Mouse (Mus musculus) liver, adult 2 months (tissue): ENCODE measurements around the gene Elavl1. TPM values are rescaled to one million over a fixed set of nuclear protein-coding genes. Genes with fewer than 3 reads are reported as not detected.

Experiments used
- DNase-seq: peaks from one replicate; pipeline ENCODE4 v3.0.0-alpha.2; 2011; ENCODE audit warnings: low read depth, low spot score; ENCODE audit errors: extremely low read depth
- H3K27ac ChIP-seq: fragments of 200-500 bp; replicated peaks from 2 replicates; pipeline ENCODE4 v1.5.1; 2012; ENCODE audit warnings: low read depth, mild to moderate bottlenecking, control low read depth, inconsistent platforms, low read length; ENCODE audit not compliant: insufficient read depth
- H3K27me3 ChIP-seq: fragments of 200-500 bp; 2 replicates; pipeline ENCODE4 v1.6.1; 2012; ENCODE audit warnings: mild to moderate bottlenecking, moderate library complexity, low read length, inconsistent platforms; ENCODE audit not compliant: control insufficient read depth, insufficient read depth
- H3K36me3 ChIP-seq: fragments of 200-500 bp; 2 replicates; pipeline ENCODE4 v1.6.1; 2012; ENCODE audit warnings: low read length, inconsistent platforms; ENCODE audit not compliant: control insufficient read depth, insufficient read depth
- H3K4me1 ChIP-seq: fragments of 200-500 bp; 2 replicates; pipeline ENCODE4 v1.6.1; 2011; ENCODE audit warnings: low read length; ENCODE audit not compliant: control insufficient read depth, insufficient read depth
- H3K4me3 ChIP-seq: fragments of 200-500 bp; 2 replicates; pipeline ENCODE4 v1.5.1; 2011; ENCODE audit warnings: low read depth, mild to moderate bottlenecking, control low read depth, low read length, moderate library complexity; ENCODE audit not compliant: insufficient read depth
- H3K79me2 ChIP-seq: fragments of 200-500 bp; 2 replicates; pipeline ENCODE4 v1.6.1; 2012; ENCODE audit warnings: inconsistent platforms, mild to moderate bottlenecking, low read length, moderate library complexity; ENCODE audit not compliant: control insufficient read depth, insufficient read depth
- H3K9ac ChIP-seq: fragments of 200-500 bp; 2 replicates; pipeline ENCODE4 v1.6.1; 2012; ENCODE audit warnings: low read depth, mild to moderate bottlenecking, control low read depth, inconsistent platforms, low read length
- CTCF ChIP-seq: fragments of 200-500 bp; IDR thresholded peaks from 2 replicates; pipeline ENCODE4 v1.5.1; 2011; ENCODE audit warnings: low read depth, low read length, control low read depth
- POLR2A ChIP-seq: fragments of 200-500 bp; IDR thresholded peaks from 2 replicates; pipeline ENCODE4 v1.6.1; 2011; ENCODE audit warnings: low read length, control low read depth; ENCODE audit not compliant: insufficient read depth; ENCODE audit errors: extremely low read depth
- WGBS: fragments of 180-500 bp; shearing (Covaris S2); methylation state at CpG from one replicate; pipeline ENCODE4 v1.1.7; 2018; 5-methylcytosine and 5-hydroxymethylcytosine counted together
- polyA plus RNA-seq: library from polyadenylated mRNA; depleted of rRNA; stranded (reverse); fragments of >200 nt; gene quantifications from 2 replicates; pipeline ENCODE4 v1.2.3, GENCODE M21; 2012; rRNA removed
- total RNA-seq: library from RNA; depleted of rRNA; stranded (reverse); fragments of >200 nt; gene quantifications from 2 replicates; pipeline ENCODE4 v1.2.3, GENCODE M21; 2014; rRNA removed

The Elavl1 gene
- total and polyA plus RNA-seq, 2 experiments, result 18.8 to 23.0 TPM

DNA sequence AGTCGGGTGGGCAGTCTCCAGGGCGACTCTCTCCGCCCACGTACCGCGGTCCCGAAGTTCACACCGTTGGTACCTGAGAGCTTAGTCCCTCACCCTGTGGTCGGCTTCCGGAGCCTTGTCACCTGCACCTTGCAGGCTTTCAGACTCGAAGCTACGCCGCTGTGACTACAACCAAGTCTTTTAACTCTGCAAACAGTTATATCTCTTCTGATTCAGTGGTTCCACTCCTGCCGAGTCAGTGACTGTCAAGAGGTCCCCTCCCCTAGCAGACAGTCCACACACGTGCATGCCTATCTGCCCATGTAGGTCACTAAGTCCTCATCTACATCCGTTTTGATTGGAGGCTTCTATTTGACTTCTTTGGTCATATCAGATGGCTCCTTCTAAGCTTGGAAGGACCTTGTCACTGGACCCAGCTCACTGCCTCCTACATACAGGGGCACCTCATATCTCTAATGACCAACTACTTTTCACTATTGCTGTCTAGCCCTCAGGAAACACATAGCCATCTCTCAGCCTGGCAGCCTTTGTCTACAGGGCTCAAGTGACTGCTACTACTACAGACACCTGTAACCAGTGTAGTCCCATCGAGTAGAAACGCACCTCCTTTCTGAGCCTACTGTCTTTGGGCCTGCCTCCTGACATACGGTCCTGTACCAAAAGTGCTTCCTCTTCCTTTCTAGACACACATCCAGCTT lies 85.9 kb downstream of the Elavl1 start:
- no peak for TF ChIP-seq CTCF
- TF ChIP-seq POLR2A, result no peak
- Histone ChIP-seq H3K79me2 (peaks cover 12% of the 10 kb centered on the region; the same call in 1 of the 2 replicates), H3K27ac (peak overlapping the region; percentile 48), H3K4me3 (peak overlapping the region; percentile 78), H3K27me3 (no peaks in the 10 kb centered on the region), H3K4me1 (peaks cover 10% of the 10 kb centered on the region), H3K9ac (peak overlapping the region; percentile 43), H3K36me3 (peaks cover 9% of the 10 kb centered on the region)
- DNase-seq, result peak; percentile 71
- WGBS, result 4% methylated on average over 19 of the region's 19 CpGs

DNA sequence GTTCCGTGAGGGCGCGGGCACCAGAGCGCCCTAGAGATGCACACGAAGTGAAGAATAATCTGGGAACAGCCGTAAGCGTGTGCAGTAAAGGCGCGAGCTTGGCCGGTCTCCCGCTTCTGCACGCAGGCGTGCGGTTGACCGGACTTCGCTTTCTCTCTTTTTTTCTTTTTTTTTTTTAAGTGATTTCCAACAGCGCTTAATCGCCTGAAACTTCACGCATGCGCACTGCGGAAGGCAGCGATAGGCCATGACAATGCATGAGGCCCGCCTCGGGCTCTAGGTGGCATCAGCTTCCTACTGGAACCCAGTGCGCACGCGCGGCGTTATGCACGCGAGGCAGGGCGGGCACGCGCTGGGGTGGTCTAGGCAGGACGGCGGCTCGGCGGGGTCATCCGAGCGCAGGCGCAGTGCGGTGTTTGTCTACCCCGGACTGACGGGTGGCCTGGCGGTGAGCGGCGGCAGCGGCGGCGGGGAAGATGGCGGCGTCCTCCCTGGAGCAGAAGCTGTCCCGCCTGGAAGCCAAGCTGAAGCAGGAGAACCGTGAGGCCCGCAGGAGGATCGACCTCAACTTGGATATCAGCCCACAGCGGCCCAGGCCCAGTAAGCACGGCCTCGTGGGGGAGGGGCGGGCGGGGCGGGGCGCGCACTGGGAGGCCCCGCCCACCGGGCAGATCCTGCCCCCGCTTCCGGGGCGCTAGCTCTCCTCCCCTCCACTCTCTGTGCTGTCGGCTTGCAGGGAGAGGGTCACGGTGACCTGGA lies 86.6 kb downstream of the Elavl1 start, which contains the start of the genes Map2k7 and Gm49320:
Gene Map2k7, plus strand, starts transcription at position 307 of the 759 bp plus-strand sequence.
Gene Gm49320, plus strand, starts transcription at position 432 of the 759 bp plus-strand sequence.
- Histone ChIP-seq H3K9ac (peak within 1 kb of the TSS; percentile 83), H3K27ac (peak within 1 kb of the TSS; percentile 89), H3K27me3 (no peaks in the 10 kb centered on the region), H3K4me3 (peak within 1 kb of the TSS; percentile 78), H3K36me3 (peaks cover 2% of the 10 kb centered on the region), H3K79me2 (peaks cover 12% of the 10 kb centered on the region; the same call in 1 of the 2 replicates), H3K4me1 (peaks cover 10% of the 10 kb centered on the region)
- DNase-seq, result peak; percentile 95
- TF ChIP-seq POLR2A (peak; percentile 80), CTCF (peak; percentile 53)
- WGBS, result under 1% methylated on average over 67 of the region's 71 CpGs

DNA sequence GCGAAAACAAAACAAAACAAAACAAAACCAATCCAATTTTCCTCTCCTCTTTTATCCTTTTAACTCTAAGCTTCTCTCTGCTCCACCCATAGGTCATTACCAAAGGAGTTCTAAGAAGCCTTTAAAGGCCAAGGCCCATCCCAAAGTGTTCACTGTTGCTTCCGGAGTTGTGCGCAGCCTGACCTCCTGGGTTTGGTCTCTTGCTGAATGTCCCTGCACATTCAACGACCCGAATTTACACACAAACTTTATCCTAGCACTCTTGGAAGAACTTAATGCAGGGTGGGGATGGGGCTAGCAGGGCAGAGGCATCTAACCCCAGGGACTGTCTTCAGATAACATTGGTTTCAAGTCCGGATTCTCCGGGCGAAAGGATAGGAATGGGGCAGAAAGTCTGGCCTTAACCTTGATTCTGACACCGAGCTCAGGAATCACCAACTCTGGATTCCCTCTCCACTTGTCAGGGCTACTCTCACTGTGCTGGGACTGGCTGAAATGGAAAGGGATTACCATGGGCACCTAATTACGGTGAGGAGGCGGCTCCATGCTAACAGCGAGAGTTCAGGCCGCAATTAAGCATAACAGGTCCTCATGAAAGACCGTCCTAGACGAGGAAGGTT lies 87.3 kb downstream of the Elavl1 start:
- peaks cover 12% of the 10 kb centered on the region; the same call in 1 of the 2 replicates for H3K79me2 ChIP-seq
- no peaks in the 10 kb centered on the region for H3K27me3 ChIP-seq
- no peaks in the 10 kb centered on the region for H3K36me3 ChIP-seq
- H3K4me1 ChIP-seq, result peaks cover 10% of the 10 kb centered on the region
- H3K27ac ChIP-seq, result peak overlapping the region; percentile 88
- DNase-seq, result peak; percentile 57
- WGBS, result 4% methylated on average over 15 of the region's 15 CpGs
- peak overlapping the region; percentile 78 for H3K9ac ChIP-seq
- peak overlapping the region; percentile 60 for H3K4me3 ChIP-seq
- TF ChIP-seq POLR2A (no peak), CTCF (no peak)

Other genes with a start within 250 kb of the Elavl1 start
- 0.27 and 0.74 TPM in 2 replicates for gene Cd209f, start 219.6 kb downstream of the Elavl1 start, total RNA-seq
- gene Cd209f, start 219.6 kb downstream of the Elavl1 start, polyA plus RNA-seq, result 0.51 and 4.1 TPM in 2 replicates
- gene Cd209g, start 191.3 kb downstream of the Elavl1 start, total RNA-seq, result not detected in 2 replicates
- gene Cd209g, start 191.3 kb downstream of the Elavl1 start, polyA plus RNA-seq, result 0.22 and 3.9 TPM in 2 replicates
- 3.2 TPM in 2 replicates for gene Evi5l, start 158.8 kb downstream of the Elavl1 start, total RNA-seq
- 5.3 and 8.0 TPM in 2 replicates for gene Evi5l, start 158.8 kb downstream of the Elavl1 start, polyA plus RNA-seq
- 0.13 and 0.37 TPM in 2 replicates for gene Prr36, start 108.0 kb downstream of the Elavl1 start, total RNA-seq
- 0.24 and 0.34 TPM in 2 replicates for gene Prr36, start 108.0 kb downstream of the Elavl1 start, polyA plus RNA-seq
- 0.13 and 0.18 TPM in 2 replicates for gene Lrrc8e, start 98.6 kb downstream of the Elavl1 start, total RNA-seq
- 0.06 and 0.24 TPM in 2 replicates for gene Lrrc8e, start 98.6 kb downstream of the Elavl1 start, polyA plus RNA-seq
- 9.5 and 12.4 TPM in 2 replicates for gene Map2k7, start 86.7 kb downstream of the Elavl1 start, total RNA-seq
- 23.3 and 26.1 TPM in 2 replicates for gene Map2k7, start 86.7 kb downstream of the Elavl1 start, polyA plus RNA-seq
- gene Gm49320, start 86.5 kb downstream of the Elavl1 start, total RNA-seq, result 0.07 TPM in 1 of 2 replicates, not detected in the other
- 0.17 and 2.3 TPM in 2 replicates for gene Gm49320, start 86.5 kb downstream of the Elavl1 start, polyA plus RNA-seq
- 3.2 and 4.2 TPM in 2 replicates for gene Tgfbr3l, start 77.2 kb downstream of the Elavl1 start, total RNA-seq
- 18.2 and 35.1 TPM in 2 replicates for gene Tgfbr3l, start 77.2 kb downstream of the Elavl1 start, polyA plus RNA-seq
- gene Snapc2, start 72.3 kb downstream of the Elavl1 start, total RNA-seq, result 6.7 and 8.7 TPM in 2 replicates
- 18.8 and 22.2 TPM in 2 replicates for gene Snapc2, start 72.3 kb downstream of the Elavl1 start, polyA plus RNA-seq
- gene Ctxn1, start 66.1 kb downstream of the Elavl1 start, total RNA-seq, result 0.28 TPM in 1 of 2 replicates, not detected in the other
- gene Ctxn1, start 66.1 kb downstream of the Elavl1 start, polyA plus RNA-seq, result 0.98 and 2.0 TPM in 2 replicates
- 39.0 and 41.5 TPM in 2 replicates for gene Timm44, start 49.5 kb downstream of the Elavl1 start, total RNA-seq
- 51.6 and 61.2 TPM in 2 replicates for gene Timm44, start 49.5 kb downstream of the Elavl1 start, polyA plus RNA-seq
- 10.9 and 11.7 TPM in 2 replicates for gene Ccl25, start 203 bp downstream of the Elavl1 start, total RNA-seq
- 2.4 and 3.3 TPM in 2 replicates for gene Ccl25, start 203 bp downstream of the Elavl1 start, polyA plus RNA-seq
- gene Cers4, start 167.6 kb upstream of the Elavl1 start, total RNA-seq, result 1.4 and 2.6 TPM in 2 replicates
- gene Cers4, start 167.6 kb upstream of the Elavl1 start, polyA plus RNA-seq, result 1.6 and 3.6 TPM in 2 replicates